Mouse (Mus musculus): Measurements from ENCODE around the gene Vmn1r126. TPM values are rescaled to one million over a fixed set of nuclear protein-coding genes. Genes with fewer than 3 reads are reported as not detected.

Gene Vmn1r126
- not detected in 2 replicates for polyA plus RNA-seq (2012; rRNA removed)

DNA sequence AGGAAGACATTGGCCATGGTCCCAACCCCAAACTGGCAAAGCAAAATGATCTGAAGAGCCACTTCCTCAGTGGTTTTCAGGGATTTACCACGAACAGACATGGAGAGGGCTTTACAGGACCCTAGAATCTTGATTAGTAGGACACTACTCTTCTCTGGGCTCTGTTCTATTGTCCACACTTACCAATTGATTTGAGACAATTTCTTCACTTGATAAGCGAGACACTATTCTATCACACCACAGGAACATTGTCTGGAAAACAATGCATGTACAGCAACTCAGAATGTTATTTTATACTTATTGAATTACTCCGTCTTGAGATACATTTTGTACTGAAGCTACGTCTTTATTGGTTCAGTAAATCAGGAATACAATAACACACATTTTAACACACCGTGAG, at the start of gene Vmn1r126:
TSS of gene Vmn1r126 (minus strand) at position 101 of the 400 bp plus-strand sequence.

DNA sequence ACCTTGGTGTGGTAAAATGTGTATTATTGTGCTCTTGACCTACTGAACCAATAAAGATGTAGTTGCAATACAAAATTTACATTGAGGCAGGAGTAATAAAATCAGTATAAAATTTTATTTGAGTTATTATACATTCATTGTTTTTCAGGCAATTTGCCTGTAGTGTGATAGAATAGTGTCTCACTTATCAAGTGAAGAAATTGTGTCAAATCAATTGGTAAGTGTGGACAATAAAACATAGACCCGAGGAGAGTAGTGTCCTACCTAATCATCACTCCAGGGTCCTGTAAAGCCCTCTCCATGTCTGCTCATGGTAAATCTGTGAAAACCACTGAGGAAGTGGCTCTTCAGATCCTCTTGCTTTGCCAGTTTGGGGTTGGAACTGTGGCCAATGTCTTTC, 47.8 kb upstream of the Vmn1r126 start, which contains the start of gene Vmn1r128:
TSS of gene Vmn1r128 (plus strand) at position 301 of the 400 bp plus-strand sequence.

DNA sequence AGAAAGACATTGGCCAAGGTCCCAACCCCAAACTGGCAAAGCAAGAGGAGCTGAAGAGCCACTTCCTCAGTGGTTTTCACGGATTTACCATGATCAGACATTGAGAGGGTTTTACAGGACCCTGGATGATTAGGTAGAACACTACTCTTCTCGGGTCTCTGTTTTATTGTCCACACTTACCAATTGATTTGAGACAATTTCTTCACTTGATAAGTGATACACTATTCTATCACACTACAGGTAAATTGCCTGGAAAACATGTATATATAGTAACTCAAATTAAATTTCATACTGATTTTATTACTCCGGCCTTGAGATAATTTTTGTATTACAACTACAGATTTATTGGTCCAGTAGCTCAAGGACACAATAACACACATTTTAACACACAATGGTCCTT, 18.5 kb upstream of the Vmn1r126 start, which contains the start of gene Vmn1r127:
TSS of gene Vmn1r127 (minus strand) at position 101 of the 400 bp plus-strand sequence.

DNA sequence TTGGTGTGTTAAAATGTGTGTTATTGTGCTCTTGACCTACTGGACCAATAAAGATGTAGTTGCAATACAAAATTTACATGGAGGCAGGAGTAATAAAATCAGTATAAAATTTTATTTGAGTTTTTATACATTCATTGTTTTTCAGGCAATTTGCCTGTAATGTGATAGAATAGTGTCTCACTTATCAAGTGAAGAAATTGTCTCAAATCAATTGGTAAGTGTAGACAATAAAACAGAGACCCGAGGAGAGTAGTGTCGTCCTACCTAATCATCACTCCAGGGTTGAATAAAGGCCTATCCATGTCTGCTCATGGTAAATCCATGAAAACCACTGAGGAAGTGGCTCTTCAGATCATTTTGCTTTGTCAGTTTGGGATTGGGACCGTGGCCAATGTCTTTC, 29.4 kb downstream of the Vmn1r126 start, which contains the start of gene Vmn1r125:
TSS of gene Vmn1r125 (plus strand) at position 301 of the 400 bp plus-strand sequence.

DNA sequence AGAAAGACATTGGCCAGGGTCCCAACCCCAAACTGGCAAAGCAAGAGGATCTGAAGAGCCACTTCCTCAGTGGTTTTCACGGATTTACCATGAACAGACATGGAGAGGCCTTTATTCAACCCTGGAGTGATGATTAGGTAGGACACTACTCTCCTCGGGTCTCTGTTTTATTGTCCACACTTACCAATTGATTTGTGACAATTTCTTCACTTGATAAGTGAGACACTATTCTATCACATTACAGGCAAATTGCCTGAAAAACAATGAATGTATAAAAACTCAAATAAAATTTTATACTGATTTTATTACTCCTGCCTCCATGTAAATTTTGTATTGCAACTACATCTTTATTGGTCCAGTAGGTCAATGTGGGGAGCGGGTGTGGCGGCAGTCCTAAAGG, 40.8 kb downstream of the Vmn1r126 start, which contains the start of gene Vmn1r124:
TSS of gene Vmn1r124 (minus strand) at position 101 of the 400 bp plus-strand sequence.

Other genes starting within 250 kb of the Vmn1r126 start
- not detected in 2 replicates for gene Vmn1r120, start 247.7 kb downstream of the Vmn1r126 start, polyA plus RNA-seq (2012; rRNA removed)
- not detected in 2 replicates for gene Vmn1r121, start 203.0 kb downstream of the Vmn1r126 start, polyA plus RNA-seq (2012; rRNA removed)
- gene Vmn1r122, start 167.3 kb downstream of the Vmn1r126 start, polyA plus RNA-seq (2012; rRNA removed) = not detected in 2 replicates
- gene Vmn1r123, start 139.3 kb downstream of the Vmn1r126 start, polyA plus RNA-seq (2012; rRNA removed) = not detected in 2 replicates
- gene Gm5157, start 111.0 kb downstream of the Vmn1r126 start, polyA plus RNA-seq (2012; rRNA removed) = not detected in 2 replicates
- not detected in 2 replicates for gene Vmn1r124, start 40.9 kb downstream of the Vmn1r126 start, polyA plus RNA-seq (2012; rRNA removed)
- gene Vmn1r125, start 29.3 kb downstream of the Vmn1r126 start, polyA plus RNA-seq (2012; rRNA removed) = not detected in 2 replicates
- gene Vmn1r127, start 18.4 kb upstream of the Vmn1r126 start, polyA plus RNA-seq (2012; rRNA removed) = not detected in 2 replicates
- not detected in 2 replicates for gene Vmn1r128, start 47.9 kb upstream of the Vmn1r126 start, polyA plus RNA-seq (2012; rRNA removed)
- not detected in 2 replicates for gene Vmn1r129, start 59.8 kb upstream of the Vmn1r126 start, polyA plus RNA-seq (2012; rRNA removed)
- gene Gm6882, start 131.3 kb upstream of the Vmn1r126 start, polyA plus RNA-seq (2012; rRNA removed) = not detected in 2 replicates
- gene Vmn1r130, start 210.3 kb upstream of the Vmn1r126 start, polyA plus RNA-seq (2012; rRNA removed) = not detected in 2 replicates
- not detected in 2 replicates for gene Vmn1r131, start 244.6 kb upstream of the Vmn1r126 start, polyA plus RNA-seq (2012; rRNA removed)